Mouse (Mus musculus) lung, postnatal 10 days (tissue): ENCODE data around the gene Rnf220.

Experiments
- DNase-seq: peaks from one replicate; pipeline ENCODE4 v3.0.0; 2021

Rnf220 gene

DNA sequence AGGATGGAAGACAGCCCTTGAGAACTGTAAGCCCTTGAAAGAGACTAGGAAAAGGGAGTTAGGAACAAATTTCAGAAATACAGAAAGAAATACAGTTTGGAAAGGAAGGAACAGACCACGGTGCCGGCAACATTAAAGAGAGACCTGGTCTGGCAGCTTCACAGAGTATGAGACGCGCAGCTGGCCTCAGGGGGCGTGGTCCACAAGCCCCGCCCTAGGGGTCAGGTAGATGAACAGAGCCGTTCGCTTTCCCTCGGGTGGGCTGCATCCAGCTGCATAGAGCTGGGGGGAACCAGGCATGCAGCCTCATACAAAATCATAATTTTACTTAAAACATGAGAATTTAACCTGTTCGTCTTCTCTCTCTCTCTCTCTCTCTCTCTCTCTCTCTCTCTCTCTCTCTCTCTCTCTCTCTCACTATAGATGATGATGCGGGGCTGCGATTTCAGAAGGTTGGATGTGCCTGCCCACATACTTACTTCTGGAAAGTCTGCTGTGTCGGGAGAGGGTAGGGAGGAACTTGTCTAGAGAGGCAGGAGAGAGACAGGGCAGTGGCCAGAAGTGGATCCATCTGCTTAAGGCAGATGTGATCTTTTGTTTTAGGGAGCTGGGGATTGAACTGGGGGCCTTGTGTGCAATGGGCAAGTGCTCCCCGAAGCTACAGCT lies 59.7 kb downstream of the Rnf220 start:
- no peak for DNase-seq

DNA sequence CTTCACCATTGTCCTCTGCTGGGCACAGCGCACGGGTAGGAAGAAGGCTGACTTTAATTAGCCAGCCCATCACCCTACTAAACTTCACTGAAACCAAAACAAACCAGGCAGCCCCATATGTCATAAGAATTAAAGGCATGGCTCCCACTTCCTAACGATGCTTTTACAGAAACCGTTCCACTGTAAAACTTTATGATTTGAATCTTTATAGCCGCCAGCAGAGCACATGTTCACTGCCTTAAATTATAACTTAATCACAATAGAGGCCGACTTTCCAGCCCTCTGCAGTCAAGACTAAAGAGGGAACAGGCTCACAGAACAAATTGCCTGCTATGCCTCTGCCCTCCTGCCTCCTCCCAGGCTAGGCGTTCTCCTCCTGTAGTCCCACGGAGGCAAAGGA lies 62.5 kb downstream of the Rnf220 start:
- DNase-seq = no peak

DNA sequence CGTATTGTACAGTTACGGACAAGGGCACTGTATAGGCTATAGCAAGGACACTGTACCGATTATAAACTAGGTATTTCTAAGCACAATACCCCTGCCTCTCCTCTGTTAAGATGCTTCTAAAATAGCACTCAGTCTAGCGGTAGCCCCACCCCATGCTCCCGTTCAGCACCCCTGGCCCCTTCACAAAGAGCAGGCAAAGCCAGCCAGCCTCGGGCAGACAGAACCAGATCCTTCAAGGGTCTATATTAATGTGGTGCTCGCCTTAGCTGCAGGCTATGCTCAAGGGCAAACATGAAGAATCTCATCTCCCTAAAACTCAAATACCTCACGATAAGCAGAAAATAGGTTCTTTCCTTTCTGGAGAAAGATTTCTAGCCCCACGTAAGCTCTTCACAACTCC lies 67.2 kb downstream of the Rnf220 start:
- no peak for DNase-seq

DNA sequence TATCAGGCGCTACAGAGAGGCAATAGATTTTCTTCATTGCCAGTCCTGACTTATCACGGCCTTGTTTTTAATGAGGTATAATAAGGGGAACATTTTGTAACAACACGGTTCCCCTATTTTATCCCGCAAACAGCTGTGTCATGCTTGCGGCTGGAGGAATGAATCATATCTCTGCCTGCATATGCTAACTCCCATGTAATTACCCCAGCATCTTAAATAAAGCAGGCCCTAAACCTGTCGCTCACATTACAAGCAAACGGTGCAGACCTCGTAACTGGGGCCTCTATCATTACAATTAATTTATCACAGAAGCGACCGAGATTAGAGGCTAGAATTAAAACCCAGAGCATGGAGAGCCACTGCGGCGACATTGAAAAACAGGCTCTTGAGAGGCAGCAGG lies 69.3 kb downstream of the Rnf220 start:
- DNase-seq = no peak

DNA sequence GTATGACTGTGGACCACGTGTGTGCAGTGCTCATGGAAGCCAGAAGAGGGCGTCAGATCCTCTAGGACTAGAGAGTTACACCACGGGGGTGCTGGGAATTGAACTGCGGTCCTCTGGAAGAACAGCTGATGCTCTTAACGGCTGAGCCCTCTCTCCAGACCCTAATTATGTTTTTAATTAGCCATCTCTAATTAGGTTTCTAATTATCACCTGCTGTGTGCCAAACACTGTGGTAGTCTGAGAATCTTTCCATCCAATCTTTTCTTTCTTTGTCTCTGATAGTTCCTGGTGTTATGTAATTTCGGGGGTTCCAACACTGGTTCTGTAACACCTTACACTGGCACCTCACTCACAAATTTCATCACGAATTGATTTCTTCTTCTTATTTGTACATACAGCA lies 75.8 kb downstream of the Rnf220 start:
- DNase-seq = no peak

DNA sequence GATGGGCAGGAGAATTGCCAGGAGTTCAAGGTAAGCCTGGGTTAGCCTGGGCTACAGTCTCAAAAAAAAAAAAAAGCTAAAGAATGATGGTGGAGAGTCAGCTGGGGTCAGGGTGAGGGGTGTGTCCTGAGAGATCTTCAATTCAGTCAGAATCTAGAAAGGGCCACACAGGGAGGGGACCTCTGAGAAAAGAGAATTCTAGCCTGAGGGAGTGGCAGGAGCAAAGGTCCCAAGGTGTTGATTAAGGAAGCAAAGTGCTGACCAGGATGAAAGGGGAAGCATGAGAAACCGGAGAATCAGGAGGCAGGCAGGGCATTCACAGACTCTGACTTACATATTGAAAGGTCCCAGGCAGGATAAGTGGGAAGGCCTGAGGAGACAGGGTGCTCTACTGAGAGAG lies 80.0 kb downstream of the Rnf220 start:
- no peak for DNase-seq

DNA sequence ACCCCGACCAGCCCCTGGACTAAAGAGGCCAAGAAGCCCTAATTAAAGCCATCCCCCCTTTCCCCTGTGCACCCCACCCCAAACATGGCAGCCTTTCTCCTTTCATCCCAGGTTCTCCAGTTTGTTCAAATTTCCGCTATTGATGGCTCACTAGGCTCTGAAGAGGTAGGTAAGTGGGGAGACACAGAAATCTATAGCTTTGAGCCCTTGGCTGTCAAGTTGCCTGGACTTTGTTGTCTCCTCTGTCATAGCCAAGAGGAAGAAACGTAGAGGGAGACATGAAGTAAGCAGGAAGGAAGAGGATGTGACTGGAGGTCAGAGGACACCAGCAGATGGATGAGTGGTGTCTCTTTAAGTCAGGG lies 86.8 kb downstream of the Rnf220 start:
- no peak for DNase-seq

DNA sequence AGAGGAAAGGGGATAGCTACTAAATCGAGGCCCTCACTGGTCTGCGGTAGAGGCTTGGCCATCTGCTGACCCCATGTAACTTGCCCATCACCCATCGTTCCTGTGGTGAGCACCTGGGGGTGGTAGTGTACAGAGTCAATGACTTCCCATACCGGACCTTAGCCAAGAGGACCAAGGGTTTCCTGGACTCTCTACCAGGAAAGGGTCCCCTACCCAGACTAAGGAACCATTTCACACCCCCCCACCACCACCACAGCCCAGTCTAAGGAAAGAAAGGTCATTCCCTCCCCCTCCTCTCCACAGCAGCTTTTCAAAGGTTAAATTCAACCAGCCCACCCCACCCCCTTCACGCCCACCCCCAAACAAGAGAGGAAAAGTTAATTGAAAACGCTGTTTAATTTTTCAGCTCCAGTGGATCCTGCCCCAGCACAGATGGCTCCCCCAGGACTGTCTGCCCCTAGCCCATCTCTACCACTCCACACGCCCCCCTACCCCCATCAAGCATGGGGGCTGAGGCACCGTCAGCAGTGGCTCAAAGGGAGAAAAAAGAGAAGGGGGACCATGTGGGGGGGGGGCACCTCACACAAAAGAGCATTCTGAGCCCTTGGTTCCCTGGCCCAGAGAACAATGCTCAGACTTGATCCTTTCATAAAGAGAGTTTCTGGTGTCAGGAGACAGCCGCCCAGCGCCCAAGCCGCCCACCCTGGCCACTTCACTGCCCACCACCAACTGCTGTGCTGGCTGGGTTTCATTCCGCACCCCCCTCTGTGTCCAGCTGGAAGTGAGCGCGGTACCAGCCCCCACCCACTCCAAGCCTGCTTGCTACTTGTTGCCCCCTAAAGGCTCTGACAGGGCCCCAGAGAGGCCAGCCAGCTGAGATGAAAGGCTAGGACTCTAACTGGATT lies 87.5 kb downstream of the Rnf220 start:
- DNase-seq = no peak

DNA sequence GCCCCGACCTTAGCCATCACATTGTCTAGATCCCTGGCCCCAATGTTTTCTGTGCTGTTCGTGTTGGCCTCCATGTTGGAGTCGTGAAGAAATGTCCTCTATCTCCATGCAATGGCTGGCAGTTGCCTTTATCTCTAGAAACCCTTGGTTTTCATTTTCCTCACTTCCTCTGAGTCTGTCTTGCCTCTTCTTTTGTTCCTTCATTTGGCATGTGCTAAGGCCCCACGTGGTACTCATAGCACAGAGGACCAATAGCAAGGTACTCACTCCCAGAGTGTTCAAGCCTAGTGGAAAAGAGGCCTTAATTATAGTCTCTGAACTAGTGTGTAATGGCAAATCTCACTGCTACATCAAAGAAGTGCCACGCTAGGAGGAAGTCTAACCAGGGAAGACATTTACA lies 88.9 kb downstream of the Rnf220 start:
- DNase-seq = no peak

DNA sequence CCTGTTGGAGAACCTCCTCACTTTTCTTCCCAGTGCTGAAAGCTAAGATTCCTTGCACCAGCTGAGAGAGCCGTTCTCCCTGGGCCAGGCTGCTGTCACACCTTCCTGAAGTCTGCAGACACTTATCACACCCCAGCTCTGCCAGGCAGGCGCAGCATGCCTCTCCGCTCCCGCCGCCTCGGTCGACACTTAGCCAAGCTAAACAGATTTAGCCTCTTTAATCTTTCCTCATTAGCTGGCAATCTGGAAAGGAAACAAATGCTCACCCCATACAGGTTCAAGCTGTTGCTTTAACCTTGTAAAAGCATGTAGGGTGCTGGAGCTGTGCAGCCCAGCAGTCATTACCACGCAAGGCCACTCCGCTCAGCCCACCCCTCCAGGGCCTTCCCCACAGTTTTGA lies 90.9 kb downstream of the Rnf220 start:
- DNase-seq = no peak

DNA sequence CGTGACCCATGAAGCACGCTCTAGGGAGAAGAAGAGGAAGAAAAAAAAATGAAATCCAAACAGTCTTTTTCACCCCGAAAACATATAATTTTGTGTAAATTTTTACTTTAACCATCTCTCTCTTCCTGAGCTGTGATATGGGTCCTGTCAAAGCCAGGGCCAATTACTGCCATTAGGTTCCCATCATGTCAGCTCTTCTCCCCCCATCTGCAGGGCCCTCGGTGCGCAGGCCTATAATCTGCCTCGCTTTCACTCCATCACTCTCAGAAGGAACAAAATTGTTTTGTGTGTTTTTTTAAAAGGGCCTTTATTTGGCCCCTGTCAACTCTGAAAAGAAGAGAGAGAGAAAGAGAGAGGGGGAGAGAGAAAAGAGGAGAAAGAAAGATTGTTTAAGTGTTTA lies 91.6 kb downstream of the Rnf220 start:
- no peak for DNase-seq

DNA sequence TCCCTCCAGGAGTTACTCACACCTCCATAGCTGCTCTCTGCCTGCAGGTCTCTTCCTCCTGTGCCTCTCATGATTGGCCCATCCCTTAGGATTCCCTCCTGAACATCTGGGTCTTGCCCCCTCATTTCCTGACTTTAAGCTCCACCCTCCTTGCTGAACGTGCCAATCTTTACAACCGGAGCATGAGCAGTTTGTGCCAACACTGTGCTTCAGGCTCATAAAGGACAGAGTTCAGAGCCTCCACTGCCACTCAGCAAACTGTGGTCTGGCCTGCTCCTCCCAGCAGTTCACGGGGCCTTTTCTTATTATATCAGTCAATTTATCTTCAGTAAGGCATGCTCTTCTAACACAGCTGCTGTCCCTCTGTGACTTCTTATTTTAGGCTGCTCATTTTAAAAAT lies 93.4 kb downstream of the Rnf220 start:
- no peak for DNase-seq

DNA sequence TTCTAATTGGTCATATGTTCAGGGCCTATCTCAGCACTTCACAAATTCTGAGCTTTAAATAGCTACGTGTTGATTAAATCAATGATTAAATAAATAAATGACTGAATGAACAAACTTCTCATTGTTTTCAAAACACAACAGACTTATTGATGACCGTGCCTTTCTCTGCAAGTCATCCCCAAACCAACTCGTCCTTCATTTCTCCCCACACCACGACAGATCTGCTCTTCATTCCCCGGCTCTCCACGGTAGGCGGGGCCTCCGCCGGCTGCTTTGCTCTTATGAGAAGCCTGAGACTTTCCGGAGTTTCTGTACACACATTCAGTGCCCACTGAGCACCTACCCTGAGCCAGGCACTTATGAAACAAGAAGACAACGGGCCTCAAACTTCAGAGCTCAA lies 99.7 kb downstream of the Rnf220 start:
- no peak for DNase-seq

DNA sequence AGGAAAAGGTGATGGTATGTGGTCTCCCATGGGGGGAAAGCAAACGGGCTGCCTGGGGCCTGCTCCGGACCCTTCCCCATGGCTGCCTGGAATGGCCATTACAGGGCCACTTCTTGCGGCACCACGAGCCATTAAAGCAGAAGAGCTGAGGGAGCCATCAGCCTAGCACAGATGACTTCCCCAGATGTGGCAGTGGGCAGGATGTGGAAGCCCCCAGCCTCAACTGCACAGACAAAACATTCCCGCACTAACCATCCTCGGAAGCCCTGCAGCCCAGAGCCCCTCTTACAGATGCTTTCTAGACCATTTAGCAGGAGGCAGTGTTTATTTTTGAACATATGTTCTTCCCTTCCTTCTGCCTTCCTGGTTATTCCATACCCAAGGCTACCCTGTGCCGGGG lies 103.8 kb downstream of the Rnf220 start:
- no peak for DNase-seq

DNA sequence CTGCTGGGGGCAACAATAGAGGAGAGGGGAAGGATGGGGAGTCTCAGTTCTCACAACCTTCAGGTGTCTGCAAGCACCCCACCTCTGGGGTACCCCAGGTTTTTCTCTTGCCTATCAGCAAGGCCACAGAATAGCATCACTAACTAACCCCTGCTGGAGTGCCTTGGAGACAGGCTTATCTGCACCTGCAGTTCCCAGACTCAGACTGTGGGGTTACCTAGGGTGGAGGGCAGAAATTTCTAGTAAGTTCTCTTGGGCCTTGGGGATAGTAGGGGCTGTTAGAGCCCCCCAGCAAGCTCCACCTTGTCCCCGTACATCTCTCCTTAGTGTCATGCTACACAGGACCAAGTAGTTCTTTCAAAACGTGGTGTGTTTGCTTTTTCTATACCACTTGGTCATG lies 104.5 kb downstream of the Rnf220 start:
- DNase-seq = no peak

DNA sequence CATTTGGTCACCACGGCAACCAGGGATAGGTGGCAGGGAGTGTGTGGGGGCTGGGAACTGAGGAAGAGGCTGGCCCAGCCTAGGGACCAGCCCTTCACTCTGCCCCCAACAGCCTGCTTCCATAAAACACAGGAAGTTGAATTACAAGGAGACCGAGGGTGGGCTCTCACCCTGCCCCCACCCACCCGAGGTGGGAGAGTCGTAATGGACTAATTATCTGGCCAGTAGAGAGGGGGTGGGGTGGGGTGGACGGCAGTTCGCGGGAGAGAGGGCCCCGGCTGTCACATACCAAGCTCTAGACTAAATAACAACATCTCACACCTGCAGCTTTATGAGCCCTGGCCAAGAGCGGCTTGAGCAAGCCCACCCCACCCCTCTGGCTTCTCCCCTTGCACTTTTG lies 104.9 kb downstream of the Rnf220 start:
- no peak for DNase-seq

DNA sequence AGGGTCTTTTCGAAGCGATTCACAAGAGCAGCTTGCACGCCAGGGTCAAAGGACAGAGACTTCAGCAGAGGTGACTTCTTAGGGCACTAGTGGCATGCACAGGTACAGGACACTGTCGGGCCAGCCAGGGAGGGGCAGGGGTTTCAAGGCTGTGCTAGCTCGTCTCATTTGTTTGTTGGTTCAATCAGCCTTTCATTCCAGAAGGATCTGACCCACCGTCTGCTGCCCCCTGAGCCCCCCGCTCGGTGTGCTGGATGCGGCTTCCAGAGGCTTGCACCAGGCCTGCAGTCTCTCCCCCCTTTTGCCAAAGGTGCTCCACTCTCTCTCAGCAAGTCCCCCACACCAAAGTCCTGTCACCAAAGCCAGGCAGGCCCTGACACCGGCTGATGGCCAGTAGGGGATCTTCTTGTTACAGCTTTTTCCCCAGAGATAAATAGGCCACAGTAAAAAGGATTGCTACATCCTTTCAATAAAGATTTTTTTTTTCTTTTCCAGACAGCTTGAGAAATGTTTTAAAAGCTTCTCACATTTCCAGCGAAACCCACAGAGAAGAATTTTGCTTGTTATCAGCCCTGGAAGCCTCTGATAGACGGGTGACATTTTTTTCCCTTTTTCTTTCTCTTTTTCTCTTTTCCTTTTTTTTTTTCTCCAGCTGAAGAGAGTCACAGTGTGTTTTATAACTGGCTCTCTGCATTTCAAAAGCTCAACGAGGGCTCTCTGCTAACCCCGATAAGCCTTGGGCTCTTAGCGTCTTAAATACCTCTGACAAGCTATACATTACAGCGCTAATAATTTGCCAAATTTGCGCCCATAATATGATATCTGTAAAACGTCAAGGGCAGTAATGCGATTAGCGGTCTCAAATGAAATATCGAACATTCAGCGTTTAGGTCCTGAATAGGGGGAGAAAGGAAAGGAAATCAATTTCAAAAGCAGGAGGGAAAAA lies 105.7 kb downstream of the Rnf220 start:
- no peak for DNase-seq

DNA sequence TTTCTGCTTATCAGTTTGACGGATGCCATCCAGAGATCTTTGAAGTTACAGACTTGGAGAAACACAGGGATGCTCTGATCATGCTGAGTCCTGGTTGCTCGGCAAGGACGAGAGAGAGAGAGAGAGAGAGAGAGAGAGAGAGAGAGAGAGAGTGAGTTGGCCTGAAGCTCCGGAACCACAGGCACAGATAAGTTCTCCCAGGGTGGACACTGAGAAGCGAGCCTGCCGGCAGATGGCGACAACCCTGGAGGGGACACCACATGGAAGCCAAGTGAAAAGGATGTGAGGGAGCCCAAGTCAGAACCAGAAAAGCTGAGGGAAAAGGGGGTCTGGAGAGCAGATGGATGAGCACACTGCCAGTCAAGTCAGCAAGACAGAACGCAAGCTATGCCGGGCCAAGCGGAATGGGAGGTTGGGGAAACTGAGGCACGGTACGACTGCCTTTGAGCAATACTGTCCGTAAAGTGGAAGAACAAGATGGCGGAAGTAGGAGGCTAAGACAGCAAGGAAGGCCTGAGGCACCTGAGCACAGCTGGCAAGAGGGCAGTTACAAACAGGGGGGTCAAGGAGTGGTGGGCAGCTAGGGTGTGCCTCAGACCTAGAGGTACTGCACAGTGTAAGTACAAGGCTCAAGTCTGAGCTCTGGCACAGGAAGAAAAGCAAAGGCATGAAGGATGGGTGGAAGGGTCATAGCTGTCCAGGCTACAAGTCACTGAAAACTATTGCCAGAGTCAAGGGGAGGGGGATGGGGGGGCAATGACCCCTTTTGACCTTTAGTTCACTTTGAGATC lies 107.4 kb downstream of the Rnf220 start:
- peak; percentile 25 for DNase-seq

DNA sequence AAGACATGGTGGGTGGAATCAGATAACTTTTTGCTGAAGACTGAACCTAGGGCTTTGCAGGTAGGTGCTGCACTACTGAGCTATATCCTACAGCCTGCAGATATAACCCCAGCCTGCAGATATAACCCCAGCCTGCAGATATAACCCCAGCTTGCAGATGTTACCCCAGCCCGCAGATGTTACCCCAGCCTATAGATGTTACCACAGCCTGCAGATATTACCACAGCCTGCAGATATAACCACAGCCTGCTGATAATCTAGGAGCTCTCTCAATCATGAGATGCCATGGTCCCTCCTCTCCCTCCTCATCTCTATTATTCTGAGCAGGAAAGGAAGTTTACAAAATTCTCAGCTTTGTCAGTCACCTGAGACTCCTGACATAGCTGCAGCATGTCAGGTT lies 111.6 kb downstream of the Rnf220 start:
- DNase-seq = no peak

DNA sequence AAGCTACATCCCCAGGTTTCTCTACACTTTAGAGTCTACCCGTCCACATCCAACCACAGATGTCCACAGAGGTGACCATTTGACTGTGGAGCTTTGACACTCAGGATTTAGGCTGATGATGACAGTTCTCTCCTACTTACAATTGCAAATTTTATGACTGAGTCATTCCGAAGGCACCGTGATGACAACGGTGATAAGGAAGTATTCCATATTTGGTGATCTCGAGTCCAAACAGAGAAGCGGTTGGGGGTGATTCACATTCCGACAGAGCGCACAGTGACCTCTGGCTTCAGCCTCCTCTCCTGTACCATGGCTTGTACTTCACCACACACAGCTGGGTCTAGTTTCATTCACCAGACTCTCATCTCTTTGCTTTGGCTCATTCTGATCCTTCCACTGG lies 115.0 kb downstream of the Rnf220 start:
- no peak for DNase-seq

DNA sequence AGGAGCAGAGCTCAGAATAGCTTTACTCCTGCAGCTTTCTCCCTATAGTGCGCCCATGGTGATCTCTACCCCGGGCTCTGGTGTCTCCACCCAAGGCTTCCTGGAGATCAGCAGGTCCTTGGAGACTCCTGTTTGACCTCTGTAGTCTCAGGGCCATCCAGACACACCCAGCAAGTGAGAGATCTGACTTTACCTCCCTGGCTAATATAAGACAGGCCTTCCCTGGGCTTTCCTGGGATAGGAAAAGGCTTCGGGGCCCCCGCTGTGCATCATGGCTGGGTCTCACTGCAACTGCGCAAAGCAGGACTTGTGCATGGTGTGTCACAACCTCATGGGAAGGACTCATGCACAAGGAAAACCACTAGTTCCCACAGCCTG lies 116.3 kb downstream of the Rnf220 start:
- no peak for DNase-seq

DNA sequence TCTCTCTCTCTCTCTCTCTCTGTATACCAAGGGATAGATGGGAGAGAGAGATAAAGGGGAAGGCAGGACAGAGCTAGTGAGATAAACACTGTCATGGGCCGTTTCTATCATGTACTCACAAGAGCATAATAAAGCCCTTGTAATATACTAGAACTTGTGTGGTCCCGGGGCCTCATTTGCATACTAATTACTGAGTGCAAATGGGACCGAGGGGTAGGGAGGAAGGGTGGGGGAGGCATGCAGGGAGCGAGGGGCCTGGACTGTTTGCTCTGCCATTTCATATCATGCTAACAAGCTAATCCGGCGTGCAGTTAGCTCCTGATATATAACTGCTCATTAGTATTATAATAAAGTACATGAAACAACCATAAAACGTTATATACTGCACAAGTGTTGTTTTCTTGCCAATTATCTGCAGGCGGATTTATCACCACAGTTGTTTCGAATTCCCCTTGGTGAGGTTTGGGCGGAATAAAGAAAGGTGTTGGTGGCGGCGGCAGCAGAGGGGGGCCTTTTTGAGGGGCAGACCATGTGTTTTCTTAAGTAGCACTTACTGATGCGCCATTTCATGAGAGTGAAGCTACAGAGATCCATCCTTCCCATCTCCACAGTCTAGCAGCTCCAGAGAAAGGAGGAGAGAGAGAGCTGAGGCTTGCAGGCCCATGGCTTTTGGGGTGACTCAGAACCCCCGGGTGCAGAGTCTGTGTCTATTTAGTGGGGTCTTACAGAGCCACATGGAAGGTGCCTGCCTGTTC lies 116.9 kb downstream of the Rnf220 start:
- no peak for DNase-seq
